Mouse (Mus musculus) E14TG2a.4 (cell line): ENCODE results near the gene Disc1.

Experiments used
- CTCF ChIP-seq: conservative IDR thresholded peaks from 2 replicates; pipeline ENCODE4 v1.5.1; 2014; ENCODE audit warnings: low read length
- NANOG ChIP-seq: IDR thresholded peaks from 2 replicates; pipeline ENCODE4 v1.6.1; 2014; ENCODE audit warnings: borderline replicate concordance, low read length, mixed read lengths
- POU5F1 ChIP-seq: IDR thresholded peaks from 2 replicates; pipeline ENCODE4 v1.6.1; 2014; ENCODE audit warnings: low read length, borderline replicate concordance

DNA sequence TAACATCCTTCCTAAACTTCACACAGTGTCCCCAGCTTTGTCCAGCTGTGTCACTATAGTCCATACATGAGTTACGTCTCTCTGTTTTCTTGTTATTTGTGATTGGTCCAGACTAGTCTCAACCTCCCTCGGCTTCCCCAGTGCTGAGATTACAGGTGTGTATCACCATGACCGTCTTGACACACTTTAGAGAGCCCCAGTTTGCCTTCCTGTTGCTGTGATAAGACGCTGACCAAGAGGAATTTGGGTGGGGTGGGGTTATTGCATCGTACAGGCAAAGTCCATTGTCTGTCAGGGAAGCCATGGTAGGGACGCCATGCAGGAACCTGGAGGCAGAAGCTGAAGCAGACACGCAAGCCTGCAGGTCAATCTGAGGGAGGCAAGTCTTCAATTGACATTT, 216.3 kb downstream of the Disc1 start:
- no peak for TF ChIP-seq CTCF
- no peak for TF ChIP-seq POU5F1
- TF ChIP-seq NANOG: no peak
